Mouse (Mus musculus) left cerebral cortex, adult 8-10 months (tissue): Measurements from ENCODE around the gene Crtam. TPM values are rescaled to one million over a fixed set of nuclear protein-coding genes. Genes with fewer than 3 reads are reported as not detected.

Experiments used
- DNase-seq, 2 experiments: peaks; one replicate each; pipeline ENCODE4 v3.0.0; 2022; ENCODE audit warnings: low spot score in 2 of 2
- total RNA-seq, 4 experiments: library from RNA; stranded (reverse); gene quantifications; 2 replicates each; pipeline ENCODE4 v1.2.4; 2022

The Crtam gene
- total RNA-seq, 4 experiments from 2014 or later = 0.13 to 0.23 TPM; not detected in 2

DNA sequence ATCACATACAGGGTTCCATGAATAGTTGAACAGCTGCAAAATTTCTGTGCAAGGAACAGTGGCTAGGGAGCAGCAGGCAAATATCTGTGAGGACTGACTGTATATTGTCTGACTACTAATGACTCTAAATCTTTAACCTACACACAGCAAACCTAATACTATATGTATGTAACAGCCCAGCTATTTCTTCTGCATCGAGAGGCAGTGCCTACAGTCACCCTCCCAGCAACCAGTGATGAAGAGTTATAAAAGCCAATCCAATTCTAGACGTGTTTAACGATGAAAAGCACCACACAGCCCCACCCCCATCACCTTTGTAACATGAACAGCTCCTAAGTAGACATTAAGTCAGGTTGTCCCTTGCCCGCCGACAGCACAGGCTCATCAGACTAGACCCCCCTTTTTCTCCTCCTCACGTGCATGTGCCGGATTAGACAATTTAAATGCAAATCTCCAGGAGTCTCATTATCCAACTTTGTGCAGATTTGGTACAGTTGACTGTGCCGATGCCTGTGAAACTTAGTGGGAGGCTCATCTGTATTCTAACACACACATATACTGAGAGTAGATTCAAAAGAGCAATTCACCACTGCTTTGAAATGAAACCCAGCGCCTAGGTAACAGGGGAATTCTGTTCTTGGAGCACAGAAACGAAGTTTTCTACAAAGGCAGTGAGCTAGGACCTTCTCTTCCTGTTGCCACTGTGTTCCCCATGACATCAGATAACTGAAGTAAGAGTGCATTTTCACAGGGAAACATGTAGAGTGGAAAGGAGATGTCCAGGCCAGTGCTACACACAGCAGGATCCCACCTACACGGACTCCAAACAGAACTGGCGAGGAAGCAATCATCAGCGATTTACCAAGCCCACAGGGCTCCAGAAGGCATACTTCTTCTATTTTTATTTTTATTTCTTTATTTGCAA is 7.3 kb upstream of the Crtam start:
- peak in 1 of 2 experiments; percentile 23 for DNase-seq

DNA sequence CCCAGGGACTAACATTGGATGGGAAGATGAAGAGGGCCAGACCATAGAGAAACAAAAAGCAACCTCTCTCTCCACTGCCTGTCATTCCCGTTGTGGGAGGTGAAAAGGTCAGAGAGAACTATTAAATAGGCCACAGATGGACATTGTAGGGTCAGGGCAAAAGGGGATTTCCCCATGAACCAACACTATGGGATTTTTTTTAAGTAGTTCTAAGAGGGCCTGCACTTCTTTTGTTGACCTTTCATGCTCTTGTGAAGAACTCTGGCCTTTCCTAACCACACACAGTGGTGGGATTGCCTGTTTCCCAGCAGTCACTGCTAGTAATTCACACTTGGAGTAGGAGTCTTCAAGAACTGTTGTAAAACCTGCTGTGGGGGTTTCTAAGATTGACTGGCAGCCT is 3.4 kb upstream of the Crtam start:
- no peak for DNase-seq

DNA sequence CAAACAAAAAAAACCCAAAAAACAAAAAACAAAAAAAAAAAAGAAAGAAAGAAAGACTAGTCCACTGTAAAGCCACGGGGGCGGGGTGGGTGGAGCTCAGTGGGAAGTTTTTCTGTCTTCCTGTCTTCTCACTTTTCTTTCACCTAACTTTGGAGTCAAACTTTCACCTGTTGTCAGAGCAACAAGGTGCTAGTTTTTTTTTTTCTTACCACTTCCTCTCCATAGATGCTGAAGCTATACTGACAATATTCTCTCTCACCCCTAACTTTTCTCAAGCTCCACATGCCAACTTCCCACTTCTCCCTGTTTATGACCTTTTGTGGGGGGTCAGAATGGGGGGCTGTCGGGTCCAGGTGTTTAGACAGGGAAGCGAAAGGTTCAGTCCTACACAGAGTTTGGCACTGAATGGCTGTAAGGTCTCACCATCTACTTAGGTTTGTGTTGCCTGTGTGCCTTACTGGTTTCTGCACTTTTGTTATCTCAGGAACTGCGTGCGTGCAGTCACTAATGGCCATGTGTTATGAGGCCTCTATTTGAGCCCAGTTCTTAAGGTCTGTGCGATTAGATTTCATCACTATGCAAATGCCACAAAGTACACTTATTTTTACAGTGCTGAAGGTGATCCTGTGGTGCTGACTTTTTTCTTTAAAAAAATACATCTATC is 7.2 kb downstream of the Crtam start:
- no peak for DNase-seq

DNA sequence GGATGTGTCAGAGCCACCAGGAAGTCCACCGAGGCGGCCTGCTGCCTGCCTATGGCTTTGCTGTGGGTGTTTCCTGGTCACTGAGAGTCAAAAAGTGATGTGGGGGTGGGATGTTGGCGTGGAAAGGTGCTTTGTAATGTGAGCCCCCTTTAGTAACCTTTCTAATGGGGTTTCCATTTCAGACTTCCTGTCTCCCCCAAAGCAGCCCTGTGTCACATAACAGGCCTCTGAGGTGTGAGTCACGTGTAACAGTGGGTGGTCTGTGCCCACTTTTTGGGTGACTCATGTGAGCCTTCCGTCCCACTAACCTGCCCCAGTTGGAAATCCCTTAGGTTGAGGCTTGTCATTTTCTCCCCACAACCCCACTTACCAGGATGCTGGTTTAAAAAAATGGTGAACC is 10.4 kb downstream of the Crtam start:
- no peak for DNase-seq

DNA sequence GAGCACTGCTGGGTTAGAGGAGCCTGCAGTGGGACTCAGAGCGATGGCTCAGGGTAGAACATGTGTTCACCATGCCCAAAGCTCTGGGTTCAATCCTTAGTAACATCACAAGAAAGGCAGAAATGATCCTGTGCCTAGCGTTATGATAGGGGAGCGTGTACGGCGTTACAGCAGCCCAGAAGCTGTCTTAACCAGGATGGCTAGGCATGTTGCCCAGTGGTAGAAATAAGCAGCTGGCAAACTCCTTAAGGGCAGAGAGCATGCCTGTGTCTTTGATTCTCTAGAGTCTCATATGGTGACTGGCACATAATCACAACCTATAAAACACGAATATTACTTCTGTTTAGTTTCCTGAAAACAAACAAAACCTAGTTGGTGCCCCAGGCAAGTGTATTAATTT is 12.9 kb downstream of the Crtam start:
- no peak for DNase-seq

DNA sequence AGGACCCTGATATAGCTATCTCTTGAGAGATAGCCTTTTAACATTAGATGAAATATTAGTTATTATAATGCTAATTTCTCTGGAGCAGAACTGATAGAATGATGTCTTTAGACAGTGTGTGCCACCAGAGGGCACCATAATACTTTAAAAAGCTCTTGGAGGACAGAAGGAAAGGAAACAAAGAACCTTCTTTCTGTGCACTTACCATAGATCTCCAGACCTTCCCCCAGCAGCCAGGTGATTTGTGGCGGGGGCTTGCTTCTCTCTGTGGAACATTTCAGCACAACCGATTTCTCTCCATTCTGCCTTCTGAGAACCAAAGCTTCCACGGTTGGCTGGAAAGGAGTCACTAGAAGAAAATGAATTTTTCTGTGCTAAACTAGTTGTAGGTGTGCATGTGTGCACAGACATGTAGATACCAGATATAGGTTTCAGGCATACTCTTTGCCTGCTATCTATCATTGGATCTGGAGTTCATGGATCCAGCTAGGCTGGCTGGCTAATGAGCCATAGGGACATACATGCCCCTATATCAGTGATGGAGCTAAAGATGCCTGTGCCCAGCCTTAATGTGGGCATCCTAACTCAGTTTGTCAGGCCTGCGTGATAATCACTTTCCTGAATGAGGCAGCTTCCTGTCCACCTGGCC is 14.4 kb downstream of the Crtam start:
- DNase-seq = no peak

DNA sequence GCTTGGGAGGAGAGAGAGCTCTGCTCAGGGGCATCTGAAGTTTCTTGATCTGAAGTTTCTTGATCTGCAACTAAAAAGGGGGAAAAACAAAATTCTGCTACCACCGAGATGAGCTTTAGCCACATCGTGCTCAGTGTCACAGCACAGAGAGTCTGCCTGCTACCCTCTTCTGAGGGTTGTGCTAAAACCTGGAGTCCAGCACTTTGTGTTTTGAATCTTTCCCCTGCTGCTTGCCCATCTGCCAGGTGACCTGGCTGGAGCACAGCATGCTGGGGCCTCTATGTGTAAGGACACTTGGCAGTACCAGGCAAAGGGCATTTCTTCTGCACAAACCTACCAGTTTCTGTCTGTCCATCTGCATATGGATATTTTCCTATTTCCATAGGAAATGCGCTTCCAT is 20.1 kb downstream of the Crtam start:
- no peak for DNase-seq

DNA sequence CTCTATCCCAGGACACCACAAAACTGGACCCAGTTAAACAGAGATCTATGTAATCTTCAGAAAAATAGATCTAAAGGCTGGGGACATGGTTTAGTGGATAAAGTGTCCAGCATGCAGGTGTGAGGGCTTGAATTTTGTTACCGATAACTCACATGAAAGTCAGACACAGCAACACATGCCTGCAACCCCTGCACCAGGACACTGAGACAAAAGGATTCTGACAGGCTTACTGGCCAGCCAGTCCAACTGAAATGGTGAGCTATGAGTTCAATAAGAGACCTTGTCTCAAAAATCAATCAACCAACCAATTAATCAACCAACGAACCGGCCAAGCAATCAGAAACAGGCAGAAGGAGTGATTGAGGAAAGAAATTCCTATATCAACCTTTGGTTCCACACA is 20.7 kb downstream of the Crtam start:
- DNase-seq = no peak

DNA sequence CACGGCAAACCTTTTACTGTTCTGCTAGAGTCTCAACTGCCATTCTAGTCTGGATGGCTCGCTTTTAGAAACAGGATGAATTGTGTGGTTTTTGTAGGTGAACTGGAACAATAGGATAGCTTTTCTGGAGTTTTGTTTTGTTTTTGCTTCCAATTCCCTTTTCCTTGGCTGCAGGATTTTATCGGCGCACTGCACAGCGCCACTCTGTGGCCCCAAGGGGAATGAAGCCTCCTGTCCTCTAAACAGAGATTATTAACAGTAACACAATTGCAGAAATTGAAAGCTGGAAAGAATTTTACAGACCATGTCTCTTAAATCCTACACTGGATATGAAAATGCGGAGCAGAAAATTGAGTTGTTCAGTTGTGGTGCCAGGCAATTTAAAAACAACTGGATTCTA is 21.9 kb downstream of the Crtam start:
- no peak for DNase-seq

DNA sequence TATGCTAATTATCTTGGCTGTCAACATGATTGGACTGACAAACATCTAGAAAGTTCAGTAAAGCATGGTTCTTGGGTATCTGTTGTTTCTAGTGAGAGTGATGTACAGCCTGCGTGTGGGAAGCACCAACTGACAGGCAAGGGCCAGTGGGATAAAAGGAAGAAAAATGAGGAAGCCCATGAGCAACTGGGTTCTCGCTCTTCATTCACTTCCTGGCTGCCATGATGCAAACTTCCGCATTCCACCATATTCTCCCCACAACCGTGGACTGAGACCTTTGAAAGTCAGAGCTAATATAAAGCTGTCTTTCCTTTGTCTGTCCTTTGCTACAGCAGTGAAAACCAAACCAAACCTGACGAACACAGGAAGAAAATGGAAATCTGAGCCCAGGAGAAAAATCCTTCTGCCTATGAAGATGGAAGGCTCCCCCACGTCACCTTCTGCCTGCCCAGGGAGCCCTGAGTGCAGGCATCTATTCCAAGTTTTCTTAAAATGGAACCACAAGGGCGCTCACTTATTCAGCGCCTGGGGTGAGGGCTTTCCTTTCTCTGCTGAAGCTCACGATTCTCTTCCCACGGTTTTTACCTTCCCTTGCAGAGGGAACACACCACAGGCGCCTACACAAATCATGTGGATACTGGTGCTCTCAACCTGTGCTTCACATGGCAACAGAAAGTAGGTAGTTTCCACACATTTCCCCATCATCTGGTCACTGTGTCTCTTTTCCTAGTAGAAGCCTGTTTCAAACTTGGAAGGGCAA is 30.2 kb downstream of the Crtam start:
- DNase-seq = peak in 1 of 2 experiments; percentile 46

DNA sequence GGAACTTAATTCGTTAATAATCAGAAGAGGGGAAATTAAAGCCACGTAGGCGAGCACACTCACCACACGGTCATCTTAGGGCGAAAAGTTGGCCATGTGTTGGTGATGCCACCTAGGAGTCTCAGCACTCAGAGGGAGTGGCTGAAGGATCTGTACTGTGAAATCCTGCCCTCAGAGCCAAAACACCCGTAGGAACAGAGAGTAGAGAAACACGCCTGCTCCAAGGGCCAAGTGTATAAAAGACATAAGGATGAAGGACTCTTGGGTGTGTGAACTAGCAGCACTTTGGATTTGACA is 40.1 kb downstream of the Crtam start:
- DNase-seq = no peak

DNA sequence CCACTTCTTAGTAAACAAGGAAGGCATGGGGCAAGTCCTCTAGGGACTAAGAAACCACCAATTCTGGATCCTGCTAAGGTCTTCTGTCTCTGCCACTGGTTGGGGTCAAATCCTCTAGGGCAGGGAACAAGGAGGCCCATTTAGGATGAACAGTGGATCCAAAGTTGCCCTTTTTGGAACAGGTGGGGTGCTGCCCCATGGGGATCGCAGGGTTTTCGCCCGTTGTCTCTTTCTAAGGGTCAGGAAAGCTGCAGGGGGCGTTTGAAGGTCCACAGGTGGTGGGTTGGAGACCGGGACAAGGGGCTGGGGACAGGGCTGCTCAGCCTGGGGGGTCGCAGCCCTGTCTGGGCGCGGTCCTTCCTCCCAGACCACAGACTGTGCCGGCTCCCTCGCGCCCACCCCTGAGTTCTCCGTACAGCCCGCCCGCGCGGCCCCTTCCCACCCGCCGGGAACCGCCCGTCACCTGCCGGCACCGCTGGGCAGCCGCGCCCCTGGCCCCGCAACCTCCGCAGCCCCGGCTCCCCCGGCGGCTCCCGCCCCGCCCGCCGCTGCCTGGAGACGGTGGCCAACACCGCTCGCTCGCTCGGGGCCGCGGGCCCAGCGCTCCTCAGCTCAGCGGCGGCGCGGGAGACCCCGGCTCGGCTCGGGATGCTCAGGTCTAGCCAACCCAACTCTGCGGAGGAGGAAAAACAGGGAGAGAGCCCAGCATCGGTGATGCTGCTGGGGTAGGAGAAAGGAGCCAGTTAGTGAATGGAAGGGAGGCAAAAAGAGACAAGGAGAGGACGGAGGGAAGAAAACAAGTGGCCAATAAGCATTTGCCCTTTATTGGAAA is 40.6 kb downstream of the Crtam start, which contains the start of gene Jhy:
Jhy (minus strand) TSS at position 533 of the 832 bp plus-strand sequence.
- DNase-seq = no peak

DNA sequence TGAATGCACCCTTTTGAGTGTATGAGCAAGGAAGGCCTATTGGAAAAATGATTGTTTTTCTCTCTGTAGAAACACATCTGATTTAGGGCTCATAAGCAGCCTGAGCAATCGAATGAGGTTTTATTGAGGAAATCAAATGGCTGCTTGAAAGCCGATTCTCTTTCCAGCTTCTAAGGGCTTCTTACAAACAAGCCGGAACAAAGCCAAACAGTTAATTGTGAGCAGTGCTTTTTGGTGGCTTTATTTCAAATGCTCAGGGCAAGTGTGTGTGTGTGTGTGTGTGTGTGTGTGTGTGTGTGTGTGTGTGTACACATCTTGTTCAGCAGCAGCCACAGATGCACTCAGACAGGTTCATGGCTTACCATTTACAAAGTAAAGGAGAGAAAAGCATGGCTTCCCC is 43.0 kb downstream of the Crtam start:
- no peak for DNase-seq

DNA sequence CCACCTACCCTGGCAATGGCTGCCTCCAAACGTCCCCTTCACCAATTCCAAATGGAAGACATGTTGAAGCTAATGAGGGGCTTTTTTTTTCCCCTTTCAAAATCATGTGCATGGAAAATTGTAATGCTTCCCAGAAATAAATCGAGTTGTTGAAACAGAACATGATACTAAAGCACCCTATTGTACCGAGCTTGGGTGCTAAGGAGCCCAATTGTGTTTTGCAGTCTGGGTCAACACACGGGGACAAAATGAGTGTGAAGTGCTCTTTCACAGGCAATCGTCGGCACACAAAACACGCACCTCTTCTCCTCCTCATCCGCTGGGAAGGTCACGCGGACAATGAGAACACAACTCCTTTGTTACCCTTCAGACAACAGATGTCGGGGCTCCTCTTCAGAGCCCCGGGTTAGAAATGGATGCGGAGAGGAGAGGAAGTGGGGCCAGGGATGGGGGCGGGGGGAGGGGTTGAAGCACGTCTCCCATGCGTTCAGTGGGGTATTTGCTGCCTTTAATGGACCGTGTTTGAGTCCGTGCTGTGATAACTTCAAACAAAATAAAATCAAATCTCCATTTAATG is 55.3 kb downstream of the Crtam start:
- DNase-seq = no peak

DNA sequence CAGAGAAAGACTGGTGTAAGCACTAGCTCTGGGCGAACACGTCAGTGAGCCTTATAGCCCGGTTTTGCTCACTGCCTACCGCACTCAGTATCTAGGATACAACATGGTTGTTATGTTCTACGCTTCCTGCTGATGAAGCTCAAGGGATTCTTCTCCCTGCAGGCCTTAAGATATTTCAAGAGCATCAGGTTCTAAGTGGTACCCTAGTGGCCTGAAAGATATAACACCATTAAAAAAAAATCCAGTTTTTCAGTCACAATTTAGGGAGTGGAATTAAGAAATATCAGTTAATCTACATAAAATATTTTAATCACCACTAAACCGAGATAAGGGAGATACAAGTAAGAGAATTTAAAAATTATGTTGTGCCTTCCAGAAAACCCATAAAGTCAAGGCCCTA is 56.0 kb downstream of the Crtam start:
- no peak for DNase-seq

DNA sequence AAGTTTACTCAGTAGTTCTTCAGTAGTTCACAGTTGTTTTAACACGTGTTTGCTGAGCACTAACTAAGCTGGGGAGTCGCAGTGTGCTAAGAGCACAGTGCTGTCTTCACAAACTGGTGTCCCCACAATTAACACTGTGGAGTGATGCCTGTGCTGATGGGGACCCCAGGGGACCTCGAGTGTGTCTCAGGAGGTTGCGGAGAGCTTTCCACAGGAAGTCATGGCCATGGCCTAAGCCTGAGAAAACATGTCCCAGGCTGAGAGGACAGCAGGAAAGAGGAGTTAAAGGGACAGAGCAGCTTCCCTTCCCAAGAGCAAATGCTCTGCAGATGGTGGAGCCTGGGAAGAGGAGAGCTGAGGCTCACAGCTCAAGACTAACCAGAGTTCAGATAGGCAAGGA is 57.3 kb downstream of the Crtam start:
- no peak for DNase-seq

DNA sequence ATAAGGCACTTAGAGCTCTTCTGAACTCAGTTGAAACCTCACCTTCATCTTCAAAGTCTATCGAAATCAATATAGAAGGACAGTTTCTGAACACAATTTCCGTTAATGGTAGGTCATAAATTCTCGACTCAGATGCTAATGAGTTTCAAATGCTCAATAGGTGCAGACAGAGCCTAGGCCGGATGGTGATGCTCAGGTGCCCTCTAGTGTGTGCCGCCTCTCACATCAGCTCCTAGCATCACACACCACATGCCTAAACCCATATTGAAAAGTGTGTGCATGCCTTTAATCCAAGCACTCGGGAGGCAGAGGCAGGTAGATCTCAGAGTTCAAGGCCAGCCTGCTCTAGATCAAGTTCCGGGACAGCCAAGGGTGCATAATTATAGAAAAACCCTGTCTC is 67.0 kb downstream of the Crtam start:
- DNase-seq = no peak

DNA sequence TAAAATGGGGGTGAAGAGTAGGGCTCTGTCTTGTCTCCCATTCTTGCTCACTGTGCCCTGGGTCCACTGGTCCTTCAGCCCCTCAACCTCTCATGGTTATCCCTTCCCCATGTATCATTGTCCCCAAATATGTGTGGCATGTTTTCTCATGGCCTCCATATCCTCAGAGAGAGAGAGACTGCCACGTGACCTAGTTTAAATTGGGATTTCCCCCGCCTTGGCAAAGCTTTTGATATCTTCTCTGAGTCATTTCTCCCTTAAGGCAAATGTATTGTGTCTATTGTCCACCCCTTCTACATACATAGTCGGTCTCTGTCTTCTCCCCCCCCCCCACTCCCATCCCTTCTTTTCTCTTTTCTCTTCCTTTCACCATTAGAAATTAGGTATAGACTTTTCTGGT is 71.1 kb downstream of the Crtam start:
- DNase-seq = no peak

DNA sequence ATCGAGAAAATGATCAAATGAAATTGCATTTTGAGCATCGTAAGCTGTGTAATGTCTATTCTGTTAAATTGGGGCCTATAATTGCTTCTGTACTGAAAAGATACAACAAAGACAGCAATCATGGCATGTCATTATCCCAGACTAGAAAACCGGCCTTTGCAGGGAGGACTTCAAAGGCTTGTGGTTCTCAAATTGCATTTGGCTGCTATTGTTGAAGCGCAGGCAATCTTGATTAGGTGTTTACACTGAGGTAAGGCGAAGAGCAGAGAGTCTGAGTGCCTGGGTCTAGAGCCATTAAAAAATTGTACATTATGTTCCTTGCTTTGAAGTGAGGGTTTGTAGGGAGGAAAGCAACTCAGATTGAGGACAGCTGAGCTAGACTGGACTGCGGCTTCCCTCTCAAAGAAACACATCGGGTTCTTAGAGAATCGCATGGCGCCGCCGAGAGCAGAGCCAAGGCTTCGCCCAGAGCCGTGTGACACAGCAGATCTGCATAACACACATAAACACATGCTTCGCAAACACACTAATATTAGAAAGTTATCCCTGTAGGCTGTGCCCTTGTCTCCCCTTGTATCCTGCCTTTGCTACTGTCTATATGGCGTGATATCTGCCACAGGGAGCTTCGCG is 77.0 kb downstream of the Crtam start:
- no peak for DNase-seq
